Mouse (Mus musculus) C2C12 (cell line): ENCODE results near the gene Aars2. TPM values are rescaled to one million over a fixed set of nuclear protein-coding genes. Genes with fewer than 3 reads are reported as not detected.

Experiments
- H3K27me3 ChIP-seq: one replicate; pipeline ENCODE4 v1.6.1; 2011; ENCODE audit not compliant: control insufficient read depth, insufficient read depth, insufficient read length
- H3K36me3 ChIP-seq: one replicate; pipeline ENCODE4 v1.6.1; 2011; ENCODE audit not compliant: control insufficient read depth, insufficient read depth
- H3K4me3 ChIP-seq: one replicate; pipeline ENCODE4 v1.5.1; 2011; ENCODE audit warnings: mild to moderate bottlenecking, control low read depth; ENCODE audit not compliant: poor library complexity, insufficient read depth, severe bottlenecking
- H3K79me2 ChIP-seq: one replicate; pipeline ENCODE4 v1.6.1; 2011; ENCODE audit not compliant: control insufficient read depth, insufficient read depth
- H3K79me3 ChIP-seq: one replicate; pipeline ENCODE4 v1.6.1; 2011; ENCODE audit warnings: low read depth, control low read depth
- H3ac ChIP-seq: one replicate; pipeline ENCODE3; 2011; ENCODE audit warnings: low read depth; ENCODE audit not compliant: control insufficient read depth, insufficient read length
- CEBPB ChIP-seq: IDR thresholded peaks from one replicate; pipeline ENCODE4 v1.6.1; 2011; ENCODE audit warnings: low read depth, mild to moderate bottlenecking, control low read depth, moderate library complexity
- CTCF ChIP-seq: IDR thresholded peaks from one replicate; pipeline ENCODE4 v1.5.1; 2011; ENCODE audit not compliant: control insufficient read depth, insufficient read depth, insufficient read length
- FOSL1 ChIP-seq: IDR thresholded peaks from one replicate; pipeline ENCODE4 v1.8.0; 2011; ENCODE audit warnings: mild to moderate bottlenecking, low read length; ENCODE audit not compliant: poor library complexity, insufficient read depth, severe bottlenecking
- MAX ChIP-seq: IDR thresholded peaks from one replicate; pipeline ENCODE4 v1.6.1; 2011; ENCODE audit warnings: mild to moderate bottlenecking, control low read depth
- MYOD1 ChIP-seq: IDR thresholded peaks from one replicate; pipeline ENCODE4 v1.6.1; 2011; ENCODE audit warnings: low read depth; ENCODE audit not compliant: control insufficient read depth, insufficient read length
- MYOG ChIP-seq: IDR thresholded peaks from one replicate; pipeline ENCODE4 v1.6.1; 2011; ENCODE audit not compliant: control insufficient read depth, insufficient read length; ENCODE audit errors: extremely low read depth
- USF1 ChIP-seq: IDR thresholded peaks from one replicate; pipeline ENCODE4 v1.6.1; 2011; ENCODE audit warnings: low read depth, mild to moderate bottlenecking, control low read depth, moderate library complexity
- polyA plus RNA-seq: library from polyadenylated mRNA; unstranded; fragments of >200 nt; fragmentation: generic; extraction: Trizol; gene quantifications from one replicate; pipeline ENCODE4 v1.2.1, GENCODE M21; 2012; ENCODE audit warnings: missing spikeins

The Aars2 gene
- polyA plus RNA-seq, 1 experiment = 14.3 TPM

- H3ac ChIP-seq = no peak overlapping the region
- peaks cover 9% of the 10 kb centered on the region for H3K79me3 ChIP-seq
- H3K4me3 ChIP-seq = no peak overlapping the region
- H3K36me3 ChIP-seq = peaks cover under 1% of the 10 kb centered on the region
- H3K79me2 ChIP-seq = peaks cover 21% of the 10 kb centered on the region
- no peak for TF ChIP-seq FOSL1
- no peak for TF ChIP-seq USF1
- no peak for TF ChIP-seq CTCF
- no peak for TF ChIP-seq MYOD1
- no peak for TF ChIP-seq MYOG
- TF ChIP-seq MAX = no peak
- no peak for TF ChIP-seq CEBPB
- no peaks in the 10 kb centered on the region for H3K27me3 ChIP-seq
These were observed 53.3 kb downstream of the Aars2 start for GRCm38 (mm10) chr17:45559732-45560525.

DNA sequence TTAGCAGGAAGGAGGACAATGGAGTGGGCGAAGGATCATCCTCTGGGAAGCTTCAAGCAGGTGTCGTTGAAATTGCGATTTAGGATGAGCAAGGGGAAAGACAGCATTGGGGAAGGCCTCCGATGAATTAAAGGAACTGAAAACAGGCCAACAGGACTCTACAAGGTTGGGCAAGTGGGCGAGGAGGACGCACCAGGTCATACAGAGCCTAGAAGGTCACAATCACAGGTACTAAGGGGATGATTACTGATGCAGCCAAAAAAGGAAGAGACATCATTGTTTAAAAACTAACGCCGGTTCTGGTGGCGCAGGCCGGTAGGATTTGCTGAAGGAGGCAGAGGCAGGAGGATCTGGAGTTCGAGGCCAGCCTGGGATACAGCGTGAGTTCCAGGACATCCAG, 56.6 kb downstream of the Aars2 start:
- Histone ChIP-seq H3K79me2 (peaks cover 21% of the 10 kb centered on the region), H3ac (no peak overlapping the region), H3K4me3 (no peak overlapping the region), H3K79me3 (peaks cover 13% of the 10 kb centered on the region), H3K36me3 (peaks cover 31% of the 10 kb centered on the region), H3K27me3 (no peaks in the 10 kb centered on the region)
- TF ChIP-seq USF1 (no peak), CEBPB (no peak), CTCF (no peak), MYOD1 (no peak), FOSL1 (no peak), MAX (no peak), MYOG (no peak)

- H3ac ChIP-seq = peak within 1 kb of the TSS; percentile 88
- peaks cover 38% of the 10 kb centered on the region for H3K36me3 ChIP-seq
- H3K79me3 ChIP-seq = peaks cover 18% of the 10 kb centered on the region
- TF ChIP-seq MAX (peak; percentile 52), CEBPB (no peak), USF1 (peak; percentile 7), CTCF (peak; percentile 97)
- no peaks in the 10 kb centered on the region for H3K27me3 ChIP-seq
- H3K4me3 ChIP-seq = peak within 1 kb of the TSS; percentile 69
- peaks cover 27% of the 10 kb centered on the region for H3K79me2 ChIP-seq
These were observed 57.3 kb downstream of the Aars2 start, which contains the start of gene Slc35b2 for GRCm38 (mm10) chr17:45563655-45564530. TSS of gene Slc35b2 (plus strand) at chr17:45563874.

DNA sequence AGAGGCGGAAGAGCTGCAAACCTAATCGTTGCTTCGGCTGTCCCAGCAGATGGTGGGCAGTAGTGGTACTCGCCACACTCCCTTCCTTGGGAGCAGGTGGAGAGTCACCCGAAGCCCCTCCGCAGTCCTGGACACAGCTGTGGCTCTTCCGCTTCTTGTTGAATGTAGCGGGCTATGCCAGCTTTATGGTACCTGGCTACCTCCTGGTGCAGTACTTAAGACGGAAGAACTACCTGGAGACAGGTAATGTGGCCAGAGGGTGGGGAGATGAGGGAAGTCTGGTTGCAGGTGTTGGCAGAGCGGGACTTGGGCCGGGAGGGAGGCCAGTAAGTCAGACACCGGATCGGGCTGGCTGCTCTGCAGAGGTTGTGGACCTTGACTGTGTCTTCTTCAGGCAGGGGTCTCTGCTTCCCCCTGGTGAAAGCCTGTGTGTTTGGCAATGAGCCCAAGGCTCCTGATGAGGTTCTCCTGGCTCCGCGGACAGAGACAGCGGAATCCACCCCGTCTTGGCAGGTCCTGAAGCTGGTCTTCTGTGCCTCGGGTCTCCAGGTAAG, 58.0 kb downstream of the Aars2 start:
- peaks cover 35% of the 10 kb centered on the region for H3K79me2 ChIP-seq
- peak overlapping the region; percentile 69 for H3K4me3 ChIP-seq
- no peaks in the 10 kb centered on the region for H3K27me3 ChIP-seq
- peaks cover 22% of the 10 kb centered on the region for H3K79me3 ChIP-seq
- H3K36me3 ChIP-seq = peaks cover 45% of the 10 kb centered on the region
- peak overlapping the region; percentile 88 for H3ac ChIP-seq
- TF ChIP-seq MAX (no peak), FOSL1 (no peak), MYOG (no peak), CEBPB (no peak), USF1 (no peak)

DNA sequence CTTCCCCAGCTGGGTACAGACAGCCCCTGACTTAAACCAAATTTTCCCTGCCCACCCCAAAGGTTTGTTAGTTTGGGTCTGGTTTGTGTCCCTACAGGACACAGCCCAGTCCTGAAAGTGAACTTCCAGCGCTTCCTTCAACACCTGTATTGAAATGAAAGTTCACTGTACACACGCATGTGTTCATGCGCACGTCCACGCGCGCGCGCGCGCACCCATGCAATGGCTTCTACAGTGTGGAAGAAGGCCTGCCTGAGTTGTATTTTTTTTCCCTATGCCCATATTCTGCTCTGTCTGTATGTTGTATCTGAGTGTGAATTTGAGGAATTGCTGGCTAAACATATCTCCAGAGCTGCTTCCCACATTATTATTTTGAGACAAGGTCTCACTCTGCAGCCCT, 58.5 kb downstream of the Aars2 start:
- H3K4me3 ChIP-seq = peak overlapping the region; percentile 69
- peak overlapping the region; percentile 88 for H3ac ChIP-seq
- H3K27me3 ChIP-seq = no peaks in the 10 kb centered on the region
- peaks cover 39% of the 10 kb centered on the region for H3K79me2 ChIP-seq
- peaks cover 27% of the 10 kb centered on the region for H3K79me3 ChIP-seq
- H3K36me3 ChIP-seq = peaks cover 50% of the 10 kb centered on the region
- TF ChIP-seq MAX (no peak), CTCF (no peak), MYOG (no peak), USF1 (no peak), FOSL1 (no peak), MYOD1 (no peak), CEBPB (no peak)

DNA sequence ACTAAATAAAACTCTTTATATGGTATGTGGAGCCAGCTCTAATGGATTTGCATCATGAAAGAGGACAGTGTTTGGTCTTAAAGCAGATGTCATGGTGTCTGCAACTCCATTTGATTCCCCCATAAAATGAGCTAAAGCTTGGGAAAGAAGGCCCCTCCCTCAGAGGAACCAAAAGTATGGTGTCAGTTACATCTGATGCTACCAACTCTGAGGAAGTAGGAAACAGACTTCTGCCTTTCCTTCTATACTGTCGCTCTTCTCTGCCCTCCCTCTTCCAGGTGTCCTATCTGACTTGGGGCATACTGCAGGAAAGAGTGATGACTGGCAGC, 59.4 kb downstream of the Aars2 start:
- TF ChIP-seq USF1 = no peak
- Histone ChIP-seq H3K4me3 (no peak overlapping the region), H3K36me3 (peaks cover 59% of the 10 kb centered on the region)

More for the DNA sequence above, 59.4 kb downstream of the Aars2 start:
- no peaks in the 10 kb centered on the region for H3K27me3 ChIP-seq
- H3ac ChIP-seq = no peak overlapping the region
- peaks cover 48% of the 10 kb centered on the region for H3K79me2 ChIP-seq
- H3K79me3 ChIP-seq = peaks cover 36% of the 10 kb centered on the region
